Mouse (Mus musculus) hindbrain, embryonic 11.5 days (tissue): Measurements from ENCODE around the gene Rpl3. TPM values are rescaled to one million over a fixed set of nuclear protein-coding genes. Genes with fewer than 3 reads are reported as not detected.

ENCODE experiments used
- ATAC-seq: fragments of 200-750 bp; cut with Nextera tagmentation; 2 replicates; pipeline ENCODE4 v1.8.0; 2017; ENCODE audit warnings: mild to moderate bottlenecking, moderate TSS enrichment, moderate library complexity; ENCODE audit not compliant: low FRiP score
- DNase-seq: peaks from one replicate; pipeline ENCODE4 v3.0.0-alpha.2; 2015; ENCODE audit warnings: low spot score
- H3K27ac ChIP-seq: fragments of 300-500 bp; sonication (generic); 2 replicates; pipeline ENCODE4 v1.5.1; 2014; ENCODE audit warnings: mild to moderate bottlenecking, low read depth, low read length
- H3K27me3 ChIP-seq: fragments of 300-500 bp; sonication (generic); 2 replicates; pipeline ENCODE4 v1.6.1; 2014; ENCODE audit warnings: mild to moderate bottlenecking, low read length, moderate library complexity, mixed read lengths; ENCODE audit not compliant: control insufficient read depth, insufficient read depth
- H3K36me3 ChIP-seq: fragments of 300-500 bp; sonication (generic); 2 replicates; pipeline ENCODE4 v1.6.1; 2014; ENCODE audit warnings: mild to moderate bottlenecking, low read length, moderate library complexity, mixed read lengths; ENCODE audit not compliant: control insufficient read depth, insufficient read depth
- H3K4me1 ChIP-seq: fragments of 300-500 bp; sonication (generic); replicated peaks from 2 replicates; pipeline ENCODE4 v1.6.1; 2014; ENCODE audit warnings: low read length, mixed read lengths; ENCODE audit not compliant: control insufficient read depth, insufficient read depth
- H3K4me2 ChIP-seq: fragments of 300-500 bp; sonication (generic); replicated peaks from 2 replicates; pipeline ENCODE4 v1.6.1; 2014; ENCODE audit warnings: mild to moderate bottlenecking, low read depth, low read length
- H3K4me3 ChIP-seq: fragments of 300-500 bp; sonication (generic); 2 replicates; pipeline ENCODE4 v1.5.1; 2014; ENCODE audit warnings: low read depth, low read length
- H3K9ac ChIP-seq: fragments of 300-500 bp; sonication (generic); 2 replicates; pipeline ENCODE4 v1.6.1; 2014; ENCODE audit warnings: low read depth, low read length
- H3K9me3 ChIP-seq: fragments of 300-500 bp; sonication (generic); 2 replicates; pipeline ENCODE4 v1.6.1; 2016; ENCODE audit warnings: low read length; ENCODE audit not compliant: control insufficient read depth
- WGBS: fragments of 180-500 bp; shearing (Covaris S2); extraction: QIAGEN DNeasy Blood & Tissue Kit; methylation state at CpG from one replicate; pipeline ENCODE4 v1.1.7; 2014; 5-methylcytosine and 5-hydroxymethylcytosine counted together
- polyA plus RNA-seq: library from polyadenylated mRNA; unstranded; fragments of >200 nt; fragmentation: Nextera tagmentation; extraction: Ambion mirVana; gene quantifications from 2 replicates; pipeline ENCODE4 v1.2.1, GENCODE M21; 2014

Gene Rpl3
- polyA plus RNA-seq, 1 experiment from 2014 or later: 1,045 TPM

DNA sequence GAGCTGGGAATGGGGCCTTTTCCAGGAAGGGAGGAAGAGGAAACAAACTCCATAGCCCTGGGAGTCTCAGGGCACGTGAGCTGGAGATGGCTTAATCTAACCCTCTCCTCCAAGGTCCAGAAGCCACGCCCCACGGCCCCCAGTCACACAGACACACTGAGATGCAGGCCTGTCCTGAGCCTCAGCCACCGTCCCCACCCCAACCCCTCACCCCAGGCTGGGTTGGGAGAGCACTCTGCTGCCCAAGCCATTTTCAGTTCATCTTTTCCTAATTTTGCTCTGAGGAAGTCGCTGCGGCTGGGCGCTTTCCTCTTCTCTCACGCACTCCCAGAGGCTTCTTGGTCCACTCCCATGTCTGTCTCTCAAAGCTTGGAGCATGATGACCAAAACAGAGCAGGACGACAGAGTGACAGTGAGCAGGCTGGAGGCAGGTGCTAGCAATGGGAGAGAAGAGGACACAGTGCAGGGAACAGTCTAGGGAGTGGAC, 19.7 kb downstream of the Rpl3 start:
- no peak overlapping the region for H3K4me2 ChIP-seq
- no peak overlapping the region for H3K27ac ChIP-seq
- H3K9ac ChIP-seq: no peak overlapping the region
- no peaks in the 10 kb centered on the region for H3K27me3 ChIP-seq
- 44% methylated on average over 9 of the region's 9 CpGs for WGBS
- no peak for DNase-seq
- no peak overlapping the region for H3K4me3 ChIP-seq
- no peaks in the 10 kb centered on the region; the same call in 1 of the 2 replicates for H3K4me1 ChIP-seq
- no peak for ATAC-seq
- H3K36me3 ChIP-seq: no peaks in the 10 kb centered on the region
- no peaks in the 10 kb centered on the region for H3K9me3 ChIP-seq

DNA sequence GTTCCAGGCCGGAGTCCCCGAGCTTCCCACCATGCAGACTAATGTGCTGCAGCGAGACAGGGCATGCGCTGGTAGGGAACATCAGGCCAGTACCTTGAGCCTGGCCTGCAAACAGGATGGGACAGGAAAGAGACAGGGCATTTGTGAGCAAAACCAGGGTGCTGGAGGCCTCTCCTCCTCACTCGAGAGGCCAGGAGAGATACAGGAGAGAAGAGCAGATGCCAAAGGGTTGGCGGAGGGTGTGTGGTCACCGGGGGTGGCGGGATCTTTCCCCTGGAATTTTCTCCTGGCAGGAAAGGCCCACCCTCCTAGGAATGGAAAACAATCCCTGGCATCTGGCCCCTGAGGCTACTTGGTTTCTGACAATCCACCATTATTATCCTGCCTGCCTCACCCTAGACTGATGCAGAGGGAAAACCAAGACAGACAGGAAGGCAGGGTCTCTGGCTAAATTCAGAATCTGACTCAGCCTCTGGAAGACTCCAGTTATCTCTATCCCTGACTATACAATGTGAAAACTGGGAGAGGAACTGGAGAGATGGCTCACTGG, 21.5 kb downstream of the Rpl3 start:
- Histone ChIP-seq H3K4me3 (no peak overlapping the region), H3K36me3 (no peaks in the 10 kb centered on the region), H3K4me2 (no peak overlapping the region), H3K9me3 (no peaks in the 10 kb centered on the region), H3K9ac (no peak overlapping the region; the same call in 1 of the 2 replicates), H3K27ac (no peak overlapping the region), H3K4me1 (no peaks in the 10 kb centered on the region; the same call in 1 of the 2 replicates), H3K27me3 (no peaks in the 10 kb centered on the region)
- no peak for ATAC-seq
- 57% methylated on average over 8 of the region's 8 CpGs for WGBS
- DNase-seq: no peak

DNA sequence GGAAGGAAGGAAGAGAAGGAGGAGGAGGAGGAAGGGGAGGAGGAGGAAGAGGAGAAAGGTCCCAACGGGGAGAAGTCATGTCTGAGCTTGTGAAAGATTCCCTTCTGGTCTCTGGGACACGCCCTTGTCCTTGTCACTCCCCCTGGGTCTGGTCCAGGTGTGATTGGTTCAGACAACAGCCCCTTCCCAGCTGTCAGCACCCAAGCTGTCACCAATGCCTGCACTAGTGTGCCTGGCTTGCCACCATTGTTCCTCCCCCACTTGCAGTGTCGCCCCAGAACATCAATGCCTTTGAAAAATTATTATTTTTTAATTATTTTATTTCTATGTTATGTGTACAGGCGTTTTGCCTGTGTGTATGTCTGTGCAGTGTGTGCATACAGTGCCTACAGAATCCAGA, 22.5 kb downstream of the Rpl3 start:
- WGBS: 52% methylated on average over 4 of the region's 4 CpGs
- Histone ChIP-seq H3K9me3 (no peaks in the 10 kb centered on the region), H3K36me3 (no peaks in the 10 kb centered on the region), H3K4me3 (no peak overlapping the region), H3K27ac (no peak overlapping the region), H3K4me2 (no peak overlapping the region), H3K4me1 (no peaks in the 10 kb centered on the region; the same call in 1 of the 2 replicates), H3K27me3 (no peaks in the 10 kb centered on the region), H3K9ac (no peak overlapping the region)
- ATAC-seq (no peak), DNase-seq (no peak)

DNA sequence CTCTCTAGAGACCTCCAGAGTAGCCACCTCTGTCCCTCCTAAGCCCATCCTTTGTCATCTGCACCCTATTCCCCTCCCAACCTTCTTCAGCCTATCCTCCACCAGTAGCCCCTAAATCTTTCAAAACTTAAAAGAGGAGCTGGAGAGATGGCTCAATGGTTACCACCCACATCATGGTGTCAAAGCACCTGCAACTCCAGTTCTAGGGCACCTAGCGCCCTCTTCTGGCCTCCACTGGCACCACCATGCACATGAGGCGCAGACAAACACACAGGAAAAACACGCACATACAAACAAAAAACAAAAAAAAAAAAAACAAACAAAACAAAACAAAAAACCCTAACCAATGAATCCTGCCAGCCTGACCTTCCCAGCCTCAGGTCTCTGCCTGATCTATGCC, 25.1 kb downstream of the Rpl3 start:
- no peaks in the 10 kb centered on the region for H3K27me3 ChIP-seq
- H3K36me3 ChIP-seq: no peaks in the 10 kb centered on the region
- WGBS: 53% methylated on average over 3 of the region's 3 CpGs
- H3K9me3 ChIP-seq: no peaks in the 10 kb centered on the region
- DNase-seq (peak; percentile 44), ATAC-seq (no peak)
- H3K4me1 ChIP-seq: no peaks in the 10 kb centered on the region; the same call in 1 of the 2 replicates
- H3K27ac ChIP-seq: no peak overlapping the region
- no peak overlapping the region for H3K4me3 ChIP-seq
- no peak overlapping the region for H3K9ac ChIP-seq
- no peak overlapping the region for H3K4me2 ChIP-seq

DNA sequence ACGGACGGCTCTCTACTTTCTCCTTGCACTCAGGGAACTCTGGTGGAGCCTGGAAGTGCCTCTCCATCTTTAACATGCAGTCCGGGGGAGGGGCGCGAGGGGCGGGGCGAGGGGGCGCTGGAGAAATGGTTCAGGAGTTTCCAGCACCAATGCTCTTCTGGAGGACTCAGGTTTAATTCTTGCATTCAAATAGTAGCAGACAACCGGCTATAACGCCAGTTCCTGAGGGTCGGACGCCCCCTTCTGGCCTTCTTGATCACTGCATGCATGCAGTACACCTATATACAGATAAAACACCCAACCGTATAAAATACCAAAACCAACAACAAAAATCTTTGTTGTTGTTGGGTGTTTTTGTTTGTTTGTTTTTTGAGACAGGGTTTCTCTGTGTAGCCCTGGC, 26.3 kb downstream of the Rpl3 start:
- Histone ChIP-seq H3K9me3 (no peaks in the 10 kb centered on the region), H3K27ac (no peak overlapping the region), H3K4me1 (no peaks in the 10 kb centered on the region), H3K27me3 (no peaks in the 10 kb centered on the region), H3K36me3 (no peaks in the 10 kb centered on the region), H3K4me2 (no peak overlapping the region), H3K4me3 (no peak overlapping the region), H3K9ac (no peak overlapping the region)
- peak; percentile 64 for DNase-seq
- ATAC-seq: no peak
- WGBS: 10% methylated on average over 13 of the region's 13 CpGs

DNA sequence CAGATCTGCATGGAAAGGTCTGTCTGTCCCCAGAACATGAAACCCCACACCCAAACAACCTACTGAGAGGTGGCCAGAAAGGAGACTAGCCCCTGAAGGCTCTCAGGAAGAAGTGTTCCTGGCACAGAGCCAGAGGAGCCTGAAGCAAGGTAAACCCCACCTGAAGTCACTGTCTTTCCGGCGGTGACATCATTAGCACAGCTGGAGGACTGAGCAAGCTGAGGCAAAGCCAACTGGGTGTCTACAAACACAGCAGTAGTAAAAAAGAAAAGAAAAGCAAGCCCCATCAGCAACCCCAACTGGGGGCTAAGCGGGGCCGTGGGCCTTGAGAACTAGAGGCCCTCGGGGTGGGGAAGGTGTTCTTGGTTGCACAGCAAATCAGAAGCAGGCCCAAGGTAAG, 26.7 kb downstream of the Rpl3 start:
- ATAC-seq: no peak
- no peak for DNase-seq
- Histone ChIP-seq H3K36me3 (no peaks in the 10 kb centered on the region), H3K4me2 (no peak overlapping the region), H3K9me3 (no peaks in the 10 kb centered on the region), H3K9ac (no peak overlapping the region), H3K27me3 (no peaks in the 10 kb centered on the region), H3K4me1 (no peaks in the 10 kb centered on the region), H3K27ac (no peak overlapping the region), H3K4me3 (no peak overlapping the region)
- WGBS: 73% methylated on average over 5 of the region's 5 CpGs

DNA sequence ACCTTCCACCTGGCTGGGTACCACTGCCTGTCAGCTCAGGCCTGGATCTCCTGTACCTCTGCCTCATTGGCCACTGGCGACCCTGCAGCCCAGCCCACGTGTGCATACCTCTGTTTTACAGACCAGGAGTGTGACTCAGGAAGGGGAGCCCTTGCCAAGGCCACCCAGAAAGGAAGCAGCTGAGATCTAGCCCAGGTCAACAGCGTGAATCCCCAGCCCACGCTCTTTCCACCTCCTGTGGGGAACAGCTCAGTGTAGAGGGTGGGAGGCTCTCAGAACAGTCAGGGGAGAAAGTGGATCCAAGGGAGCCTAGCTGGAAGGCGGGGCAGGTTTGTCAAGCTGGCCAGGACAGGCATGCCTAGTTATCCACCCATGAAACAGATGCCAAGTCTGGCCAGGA, 28.8 kb downstream of the Rpl3 start:
- Histone ChIP-seq H3K9me3 (no peaks in the 10 kb centered on the region), H3K27me3 (no peaks in the 10 kb centered on the region), H3K9ac (no peak overlapping the region), H3K4me1 (no peaks in the 10 kb centered on the region), H3K36me3 (no peaks in the 10 kb centered on the region), H3K4me3 (no peak overlapping the region), H3K27ac (no peak overlapping the region), H3K4me2 (no peak overlapping the region)
- ATAC-seq (no peak), DNase-seq (no peak)
- WGBS: 57% methylated on average over 5 of the region's 5 CpGs

DNA sequence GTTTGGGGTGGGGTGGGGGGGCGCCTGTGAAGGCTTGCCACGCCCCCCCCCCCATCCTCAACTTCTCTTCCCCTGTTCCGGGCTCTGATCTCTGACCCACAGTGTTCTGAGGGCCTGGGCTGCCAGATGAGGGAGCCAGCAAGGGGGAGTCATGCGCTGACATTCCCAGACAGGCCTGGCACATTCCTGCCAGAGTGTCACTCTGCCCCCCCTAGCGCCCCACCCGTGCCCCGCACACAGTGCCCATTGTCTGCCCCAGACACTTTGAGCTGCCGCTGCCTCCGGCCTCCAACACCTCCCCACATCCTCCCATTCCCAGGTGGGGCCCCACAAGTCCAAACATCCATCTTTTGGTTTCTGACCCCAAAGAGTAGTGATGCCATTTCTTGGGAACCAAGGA, 29.3 kb downstream of the Rpl3 start:
- H3K9ac ChIP-seq: no peak overlapping the region
- H3K4me1 ChIP-seq: no peaks in the 10 kb centered on the region
- no peak overlapping the region for H3K4me3 ChIP-seq
- H3K36me3 ChIP-seq: no peaks in the 10 kb centered on the region
- 73% methylated on average over 8 of the region's 9 CpGs for WGBS
- H3K27me3 ChIP-seq: no peaks in the 10 kb centered on the region
- no peak for ATAC-seq
- no peak for DNase-seq
- H3K4me2 ChIP-seq: no peak overlapping the region
- no peaks in the 10 kb centered on the region for H3K9me3 ChIP-seq
- H3K27ac ChIP-seq: no peak overlapping the region

DNA sequence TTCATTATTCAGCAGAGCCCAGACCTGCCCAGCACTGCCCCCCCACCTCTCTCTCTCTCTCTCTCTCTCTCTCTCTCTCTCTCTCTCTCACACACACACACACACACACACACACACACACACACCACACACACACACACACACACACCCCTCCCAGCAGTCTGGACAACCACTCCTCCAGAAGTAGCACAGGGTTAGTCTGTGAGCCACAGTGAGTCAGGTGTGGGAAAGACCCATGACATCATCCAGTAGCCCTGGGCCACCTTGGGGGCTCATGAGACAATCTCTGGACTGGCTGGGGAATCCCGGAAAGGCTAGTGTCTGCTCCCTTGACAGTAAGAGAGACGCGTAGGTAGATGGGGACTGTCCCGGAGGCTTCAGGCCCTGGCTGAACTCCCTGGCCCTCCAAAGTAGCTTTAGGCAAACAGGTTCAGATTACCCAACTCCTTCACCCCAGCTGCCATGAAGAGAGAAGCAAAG, 30.6 kb downstream of the Rpl3 start:
- Histone ChIP-seq H3K27ac (no peak overlapping the region), H3K4me3 (no peak overlapping the region), H3K4me2 (no peak overlapping the region), H3K4me1 (no peaks in the 10 kb centered on the region), H3K27me3 (no peaks in the 10 kb centered on the region), H3K9me3 (no peaks in the 10 kb centered on the region), H3K36me3 (no peaks in the 10 kb centered on the region), H3K9ac (no peak overlapping the region)
- ATAC-seq (no peak), DNase-seq (no peak)
- WGBS: 87% methylated on average over 4 of the region's 4 CpGs
